Mouse (Mus musculus): ENCODE results near the gene Synj2bp. TPM values are rescaled to one million over a fixed set of nuclear protein-coding genes. Genes with fewer than 3 reads are reported as not detected.
A peak's percentile ranks its signal among the peaks of the same experiment; 100 is the strongest.

Synj2bp gene
- 37.1 and 37.9 TPM in 2 replicates for polyA plus RNA-seq (2014; fragmentation: Nextera tagmentation; extraction: Ambion mirVana)

GRCm38 (mm10) chr12:81532316-81533028, at the start of gene Synj2bp, which contains the start of gene Gm20498:
TSS of gene Synj2bp (minus strand) at chr12:81532911.
TSS of gene Gm20498 (minus strand) at chr12:81532905.
- Histone ChIP-seq H3K9ac (ENCODE audit: low read length) (peak within 1 kb of the TSS; percentile 82), H3K9me3 (ENCODE audit: control insufficient read depth, low read length) (no peaks in the 10 kb centered on the region), H3K27ac (replicated peaks in 1 of 2; ENCODE audit: control insufficient read depth in 1 of 2, insufficient read depth in 1 of 2, low read depth in 2 of 2, low read length in 2 of 2) (peak within 1 kb of the TSS; percentile 61 to 83), H3K36me3 (ENCODE audit: control insufficient read depth, insufficient read depth, low read length) (no peaks in the 10 kb centered on the region), H3K4me3 (ENCODE audit: control insufficient read depth in 1 of 2, insufficient read depth in 1 of 2, low read depth in 1 of 2, low read length in 2 of 2) (peak within 1 kb of the TSS; percentile 66 to 94), H3K27me3 (ENCODE audit: control insufficient read depth, insufficient read depth, low read length) (no peaks in the 10 kb centered on the region), H3K4me1 (ENCODE audit: control insufficient read depth in 2 of 2, insufficient read depth in 2 of 2, low read length in 2 of 2) (peaks cover 2 to 12% of the 10 kb centered on the region in 2 experiments; a peak in 1 of 4 replicates), H3K4me2 (ENCODE audit: low read length) (peak within 1 kb of the TSS; percentile 75)
- ATAC-seq (ENCODE audit: insufficient number of reproducible peaks, insufficient read depth, low FRiP score, low read depth) = peak; percentile 78
- under 1% methylated on average over 46 of the region's 46 CpGs for WGBS

DNA sequence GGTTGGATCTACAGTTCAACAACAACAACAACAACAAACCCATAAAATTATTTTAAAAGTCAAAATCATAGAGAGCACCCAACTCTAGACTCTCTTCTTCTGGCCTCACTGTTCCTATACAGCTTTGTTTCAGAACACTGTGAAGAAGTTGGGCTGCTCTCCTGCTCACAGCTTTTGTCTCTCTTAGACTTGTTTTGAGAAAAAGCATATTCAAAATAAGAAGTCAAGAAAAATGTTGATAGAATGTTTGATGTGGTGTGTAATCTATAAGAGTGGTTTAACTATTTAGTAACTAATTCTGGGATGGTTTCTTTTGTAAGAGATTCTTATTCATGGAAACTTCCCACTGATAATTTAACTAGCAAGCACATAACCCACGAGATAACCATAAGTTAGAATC, 35.7 kb upstream of the Synj2bp start, which contains the start of gene Adam21:
Gene Adam21, minus strand, starts transcription at position 101 of the 400 bp plus-strand sequence.
- Histone ChIP-seq H3K27ac (replicated peaks in 1 of 2; ENCODE audit: control insufficient read depth in 1 of 2, insufficient read depth in 1 of 2, low read depth in 2 of 2, low read length in 2 of 2) (no peak within 1 kb of the TSS), H3K4me3 (ENCODE audit: control insufficient read depth in 1 of 2, insufficient read depth in 1 of 2, low read depth in 1 of 2, low read length in 2 of 2) (no peak within 1 kb of the TSS), H3K4me2 (ENCODE audit: low read length) (no peak within 1 kb of the TSS), H3K27me3 (ENCODE audit: control insufficient read depth, insufficient read depth, low read length) (no peaks in the 10 kb centered on the region), H3K9me3 (ENCODE audit: control insufficient read depth, low read length) (no peaks in the 10 kb centered on the region), H3K9ac (ENCODE audit: low read length) (no peak within 1 kb of the TSS), H3K36me3 (ENCODE audit: control insufficient read depth, insufficient read depth, low read length) (peaks cover 17% of the 10 kb centered on the region), H3K4me1 (ENCODE audit: control insufficient read depth in 2 of 2, insufficient read depth in 2 of 2, low read length in 2 of 2) (no peaks in the 10 kb centered on the region)
- ATAC-seq (ENCODE audit: insufficient number of reproducible peaks, insufficient read depth, low FRiP score, low read depth) = no peak
- 80% methylated on average over 1 of the region's 1 CpGs for WGBS

- H3K27me3 ChIP-seq (ENCODE audit: control insufficient read depth, insufficient read depth, low read length) = no peaks in the 10 kb centered on the region
- ATAC-seq (ENCODE audit: insufficient number of reproducible peaks, insufficient read depth, low FRiP score, low read depth) = no peak
- 74% methylated on average over 5 of the region's 5 CpGs for WGBS
- H3K4me2 ChIP-seq (ENCODE audit: low read length) = no peak overlapping the region
- H3K4me3 ChIP-seq (ENCODE audit: control insufficient read depth in 1 of 2, insufficient read depth in 1 of 2, low read depth in 1 of 2, low read length in 2 of 2) = no peak overlapping the region
- no peaks in the 10 kb centered on the region for H3K9me3 ChIP-seq (ENCODE audit: control insufficient read depth, low read length)
- no peak overlapping the region for H3K27ac ChIP-seq (replicated peaks in 1 of 2; ENCODE audit: control insufficient read depth in 1 of 2, insufficient read depth in 1 of 2, low read depth in 2 of 2, low read length in 2 of 2)
- H3K36me3 ChIP-seq (ENCODE audit: control insufficient read depth, insufficient read depth, low read length) = peaks cover 13% of the 10 kb centered on the region
- no peaks in the 10 kb centered on the region for H3K4me1 ChIP-seq (ENCODE audit: control insufficient read depth in 2 of 2, insufficient read depth in 2 of 2, low read length in 2 of 2)
- no peak overlapping the region for H3K9ac ChIP-seq (ENCODE audit: low read length)
Measured at GRCm38 (mm10) chr12:81567931-81568330, 35.2 kb upstream of the Synj2bp start.

- no peak overlapping the region for H3K4me2 ChIP-seq (ENCODE audit: low read length)
- WGBS = 94% methylated on average over 3 of the region's 3 CpGs
- H3K9ac ChIP-seq (ENCODE audit: low read length) = no peak overlapping the region
- ATAC-seq (ENCODE audit: insufficient number of reproducible peaks, insufficient read depth, low FRiP score, low read depth) = no peak
- H3K27ac ChIP-seq (replicated peaks in 1 of 2; ENCODE audit: control insufficient read depth in 1 of 2, insufficient read depth in 1 of 2, low read depth in 2 of 2, low read length in 2 of 2) = no peak overlapping the region
- H3K36me3 ChIP-seq (ENCODE audit: control insufficient read depth, insufficient read depth, low read length) = no peaks in the 10 kb centered on the region
- no peak overlapping the region for H3K4me3 ChIP-seq (ENCODE audit: control insufficient read depth in 1 of 2, insufficient read depth in 1 of 2, low read depth in 1 of 2, low read length in 2 of 2)
- H3K27me3 ChIP-seq (ENCODE audit: control insufficient read depth, insufficient read depth, low read length) = no peaks in the 10 kb centered on the region
- no peaks in the 10 kb centered on the region for H3K9me3 ChIP-seq (ENCODE audit: control insufficient read depth, low read length)
- no peaks in the 10 kb centered on the region for H3K4me1 ChIP-seq (ENCODE audit: control insufficient read depth in 2 of 2, insufficient read depth in 2 of 2, low read length in 2 of 2)
Measured at GRCm38 (mm10) chr12:81564173-81564572, 31.5 kb upstream of the Synj2bp start.

- no peak overlapping the region for H3K27ac ChIP-seq (replicated peaks in 1 of 2; ENCODE audit: control insufficient read depth in 1 of 2, insufficient read depth in 1 of 2, low read depth in 2 of 2, low read length in 2 of 2)
- WGBS = 83% methylated on average over 3 of the region's 3 CpGs
- ATAC-seq (ENCODE audit: insufficient number of reproducible peaks, insufficient read depth, low FRiP score, low read depth) = no peak
- no peaks in the 10 kb centered on the region for H3K36me3 ChIP-seq (ENCODE audit: control insufficient read depth, insufficient read depth, low read length)
- H3K4me2 ChIP-seq (ENCODE audit: low read length) = no peak overlapping the region
- H3K9ac ChIP-seq (ENCODE audit: low read length) = no peak overlapping the region
- H3K27me3 ChIP-seq (ENCODE audit: control insufficient read depth, insufficient read depth, low read length) = no peaks in the 10 kb centered on the region
- no peaks in the 10 kb centered on the region for H3K4me1 ChIP-seq (ENCODE audit: control insufficient read depth in 2 of 2, insufficient read depth in 2 of 2, low read length in 2 of 2)
- no peaks in the 10 kb centered on the region for H3K9me3 ChIP-seq (ENCODE audit: control insufficient read depth, low read length)
- H3K4me3 ChIP-seq (ENCODE audit: control insufficient read depth in 1 of 2, insufficient read depth in 1 of 2, low read depth in 1 of 2, low read length in 2 of 2) = no peak overlapping the region
Measured at GRCm38 (mm10) chr12:81549286-81549685, 16.6 kb upstream of the Synj2bp start.

GRCm38 (mm10) chr12:81547163-81547562, 14.5 kb upstream of the Synj2bp start:
- 55% methylated on average over 4 of the region's 4 CpGs for WGBS

DNA sequence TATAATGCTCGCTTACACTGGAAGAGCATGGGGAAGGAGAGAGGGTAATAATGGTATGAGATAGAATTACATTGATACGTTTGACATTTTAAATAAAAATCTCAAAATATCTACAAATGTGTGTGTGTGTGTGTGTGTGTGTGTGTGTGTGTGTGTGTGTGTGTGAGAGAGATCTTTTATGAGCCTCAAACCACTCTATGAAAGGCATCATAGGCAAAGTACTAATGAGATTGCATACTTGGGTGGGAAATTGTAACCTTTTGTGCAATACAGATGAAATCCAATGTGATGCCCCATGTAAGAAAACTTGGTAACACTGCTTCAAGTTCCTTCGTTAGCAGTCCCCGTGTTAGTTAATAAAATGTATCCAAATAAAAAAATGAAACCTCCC, 313 bp upstream of the Synj2bp start:
- Histone ChIP-seq H3K36me3 (ENCODE audit: control insufficient read depth, insufficient read depth, low read length) (no peaks in the 10 kb centered on the region), H3K27ac (replicated peaks in 1 of 2; ENCODE audit: control insufficient read depth in 1 of 2, insufficient read depth in 1 of 2, low read depth in 2 of 2, low read length in 2 of 2) (no peak overlapping the region), H3K9me3 (ENCODE audit: control insufficient read depth, low read length) (no peaks in the 10 kb centered on the region), H3K4me1 (ENCODE audit: control insufficient read depth in 2 of 2, insufficient read depth in 2 of 2, low read length in 2 of 2) (peaks cover 2 to 12% of the 10 kb centered on the region in 2 experiments; a peak in 1 of 4 replicates), H3K4me2 (ENCODE audit: low read length) (peak overlapping the region; percentile 75), H3K27me3 (ENCODE audit: control insufficient read depth, insufficient read depth, low read length) (no peaks in the 10 kb centered on the region), H3K9ac (ENCODE audit: low read length) (peak overlapping the region; percentile 82), H3K4me3 (ENCODE audit: control insufficient read depth in 1 of 2, insufficient read depth in 1 of 2, low read depth in 1 of 2, low read length in 2 of 2) (peak overlapping the region; percentile 66 to 94)
- 40% methylated on average over 4 of the region's 4 CpGs for WGBS
- no peak for ATAC-seq (ENCODE audit: insufficient number of reproducible peaks, insufficient read depth, low FRiP score, low read depth)

More at GRCm38 (mm10) chr12:81547163-81547562, 14.5 kb upstream of the Synj2bp start:
- Histone ChIP-seq H3K4me2 (ENCODE audit: low read length) (no peak overlapping the region), H3K27me3 (ENCODE audit: control insufficient read depth, insufficient read depth, low read length) (no peaks in the 10 kb centered on the region), H3K4me1 (ENCODE audit: control insufficient read depth in 2 of 2, insufficient read depth in 2 of 2, low read length in 2 of 2) (no peaks in the 10 kb centered on the region), H3K9me3 (ENCODE audit: control insufficient read depth, low read length) (no peaks in the 10 kb centered on the region), H3K36me3 (ENCODE audit: control insufficient read depth, insufficient read depth, low read length) (no peaks in the 10 kb centered on the region), H3K4me3 (ENCODE audit: control insufficient read depth in 1 of 2, insufficient read depth in 1 of 2, low read depth in 1 of 2, low read length in 2 of 2) (no peak overlapping the region), H3K27ac (replicated peaks in 1 of 2; ENCODE audit: control insufficient read depth in 1 of 2, insufficient read depth in 1 of 2, low read depth in 2 of 2, low read length in 2 of 2) (no peak overlapping the region), H3K9ac (ENCODE audit: low read length) (no peak overlapping the region)
- ATAC-seq (ENCODE audit: insufficient number of reproducible peaks, insufficient read depth, low FRiP score, low read depth) = no peak
